In genomic region chr4:118276520-118277232, GRCm38 (mm10) we compare ENCODE assay signal across 8 mouse cellular contexts. TPM values are rescaled to one million over a fixed set of nuclear protein-coding genes. Genes with fewer than 3 reads are reported as not detected.
DNase-seq lines count a peak whose midpoint lies in the region; ATAC-seq lines count a peak whose summit lies in the region.

No protein-coding gene starts in this region.

- H3K4me2 ChIP-seq in forebrain, embryonic 11.5 days (ENCODE audit: low read depth, low read length, severe bottlenecking) = peak overlapping the region; percentile 26; the same call in 1 of the 2 replicates
- H3K4me2 ChIP-seq in intestine, embryonic 14.5 days (ENCODE audit: low read length) = peak overlapping the region; percentile 26

- H3K36me3 ChIP-seq in forebrain, embryonic 11.5 days (ENCODE audit: control insufficient read depth, insufficient read depth, low read length) = no peaks in the 10 kb centered on the region; the same call in 1 of the 2 replicates
- H3K36me3 ChIP-seq in intestine, embryonic 14.5 days (ENCODE audit: control insufficient read depth, insufficient read depth, low read length) = peaks cover 28% of the 10 kb centered on the region

- H3K27ac ChIP-seq in forebrain, embryonic 11.5 days (ENCODE audit: low read depth, low read length) = peak overlapping the region; percentile 91
- peak overlapping the region; percentile 69 for H3K27ac ChIP-seq in intestine, embryonic 14.5 days (ENCODE audit: low read depth)

- peak; percentile 45 for DNase-seq in 416B (ENCODE audit: low read depth)
- peak; percentile 77 to 89 for DNase-seq in adrenal gland, adult (ENCODE audit: inconsistent age in 2 of 2, low spot score in 1 of 2)
- DNase-seq in forebrain, embryonic 11.5 days (ENCODE audit: low spot score) = peak; percentile 97
- DNase-seq in intestine, embryonic 14.5 days (ENCODE audit: low spot score) = peak; percentile 87
- DNase-seq in left cerebral cortex, adult 9 months (ENCODE audit: low spot score in 2 of 2) = peak; percentile 55 to 70
- DNase-seq in lung, postnatal 36 days = peak; percentile 92
- DNase-seq in right cerebral cortex, postnatal 4 days = peak; percentile 80
- no peak for DNase-seq in gastrocnemius, postnatal 36 days

- 17% methylated on average over 9 of the region's 9 CpGs for WGBS in forebrain, embryonic 11.5 days
- WGBS in intestine, embryonic 14.5 days = 19% methylated on average over 9 of the region's 9 CpGs

- H3K4me1 ChIP-seq in forebrain, embryonic 11.5 days (replicated peaks; ENCODE audit: control insufficient read depth, insufficient read depth, low read length) = peaks cover 52% of the 10 kb centered on the region
- peaks cover 39% of the 10 kb centered on the region for H3K4me1 ChIP-seq in intestine, embryonic 14.5 days (replicated peaks; ENCODE audit: control insufficient read depth, insufficient read depth, low read length)

- peak; percentile 96 for ATAC-seq in forebrain, embryonic 11.5 days (replicated peaks; ENCODE audit: low FRiP score)
- ATAC-seq in intestine, embryonic 14.5 days (replicated peaks; ENCODE audit: low FRiP score, low TSS enrichment, low read depth) = peak; percentile 91

- intact Hi-C loops in gastrocnemius, postnatal 36 days (cut with DNase I) = no loop called here

- 0 out of 2 replicates have a peak overlapping the region, but pooled peaks have one; percentile 2 for H3K4me3 ChIP-seq in forebrain, embryonic 11.5 days (ENCODE audit: low read depth, low read length)
- H3K4me3 ChIP-seq in intestine, embryonic 14.5 days (ENCODE audit: low read depth, low read length) = no peak overlapping the region

- no peaks in the 10 kb centered on the region for H3K27me3 ChIP-seq in forebrain, embryonic 11.5 days (ENCODE audit: control insufficient read depth, insufficient read depth, low read length)
- no peaks in the 10 kb centered on the region for H3K27me3 ChIP-seq in intestine, embryonic 14.5 days (replicated peaks; ENCODE audit: control insufficient read depth, insufficient read depth, low read length)

- peak overlapping the region; percentile 48; the same call in 1 of the 2 replicates for H3K9ac ChIP-seq in forebrain, embryonic 11.5 days (ENCODE audit: low read length)
- no peak overlapping the region for H3K9ac ChIP-seq in intestine, embryonic 14.5 days (ENCODE audit: low read length)

- no peaks in the 10 kb centered on the region for H3K9me3 ChIP-seq in forebrain, embryonic 11.5 days (ENCODE audit: control insufficient read depth, low read length)
- H3K9me3 ChIP-seq in intestine, embryonic 14.5 days (ENCODE audit: control insufficient read depth, low read length) = no peaks in the 10 kb centered on the region

RNA-seq across cellular contexts. Expression of gene Ptprf, which starts 14.5 kb away (rescaled TPM):
- 90.5 and 99.9 TPM in 2 replicates for polyA plus RNA-seq in forebrain, embryonic 11.5 days (2014; fragmentation: Nextera tagmentation; extraction: Ambion mirVana)
- 69.1 and 73.6 TPM in 2 replicates for polyA plus RNA-seq in intestine, embryonic 14.5 days (2014; fragmentation: Nextera tagmentation; extraction: Ambion mirVana)
- total RNA-seq in gastrocnemius, postnatal 36 days (2021) = 1 to 10 TPM; 2.7 to 3.0 TPM

Comparison
In these comparisons a context has a peak if more than half of its experiments do, and no peak if none do; other contexts are left out.
1. DNase-seq: peak in 416B (single experiment), adrenal gland, adult (2 of 2), forebrain, embryonic 11.5 days (single experiment), intestine, embryonic 14.5 days (single experiment), left cerebral cortex, adult 9 months (2 of 2), lung, postnatal 36 days (single experiment) and right cerebral cortex, postnatal 4 days (single experiment); none in gastrocnemius, postnatal 36 days (0 of 2).